Mouse (Mus musculus) heart, embryonic 13.5 days (tissue): ENCODE measurements around the gene Poc1a. TPM values are rescaled to one million over a fixed set of nuclear protein-coding genes. Genes with fewer than 3 reads are reported as not detected.

Source experiments
- ATAC-seq: fragments of 200-750 bp; cut with Nextera tagmentation; 2 replicates; pipeline ENCODE4 v1.8.0; 2017; ENCODE audit warnings: moderate TSS enrichment; ENCODE audit not compliant: insufficient number of reproducible peaks, low FRiP score, low TSS enrichment; ENCODE audit errors: extremely low read depth
- H3K27ac ChIP-seq: fragments of 300-500 bp; sonication (generic); replicated peaks from 2 replicates; pipeline ENCODE4 v1.5.1; 2015; ENCODE audit warnings: moderate library complexity, mild to moderate bottlenecking, inconsistent platforms
- H3K27me3 ChIP-seq: fragments of 300-500 bp; sonication (generic); replicated peaks from 2 replicates; pipeline ENCODE4 v1.6.1; 2015; ENCODE audit warnings: mild to moderate bottlenecking, inconsistent platforms
- H3K36me3 ChIP-seq: fragments of 300-500 bp; sonication (generic); 2 replicates; pipeline ENCODE4 v1.6.1; 2015; ENCODE audit warnings: mild to moderate bottlenecking, inconsistent platforms
- H3K4me1 ChIP-seq: fragments of 300-500 bp; sonication (generic); 2 replicates; pipeline ENCODE4 v1.6.1; 2015; ENCODE audit warnings: inconsistent platforms
- H3K4me2 ChIP-seq: fragments of 300-500 bp; sonication (generic); 2 replicates; pipeline ENCODE4 v1.6.1; 2015; ENCODE audit warnings: inconsistent platforms, mild to moderate bottlenecking, moderate library complexity
- H3K4me3 ChIP-seq: fragments of 300-500 bp; sonication (generic); 2 replicates; pipeline ENCODE4 v1.5.1; 2015; ENCODE audit warnings: moderate library complexity, mild to moderate bottlenecking, inconsistent platforms
- H3K9ac ChIP-seq: fragments of 300-500 bp; sonication (generic); 2 replicates; pipeline ENCODE4 v1.6.1; 2015; ENCODE audit warnings: inconsistent platforms, mild to moderate bottlenecking, moderate library complexity
- H3K9me3 ChIP-seq: fragments of 300-500 bp; sonication (generic); 2 replicates; pipeline ENCODE4 v1.6.1; 2016; ENCODE audit warnings: inconsistent platforms
- WGBS: fragments of 180-500 bp; shearing (Covaris S2); methylation state at CpG from one replicate; pipeline ENCODE4 v1.1.7; 2015; ENCODE audit warnings: mixed read lengths; 5-methylcytosine and 5-hydroxymethylcytosine counted together
- polyA plus RNA-seq: library from polyadenylated mRNA; unstranded; fragments of >200 nt; fragmentation: Nextera tagmentation; extraction: Ambion mirVana; gene quantifications from 2 replicates; pipeline ENCODE4 v1.2.1, GENCODE M21; 2015

Poc1a gene
- polyA plus RNA-seq, 1 experiment from 2014 or later, result 26.4 TPM

DNA sequence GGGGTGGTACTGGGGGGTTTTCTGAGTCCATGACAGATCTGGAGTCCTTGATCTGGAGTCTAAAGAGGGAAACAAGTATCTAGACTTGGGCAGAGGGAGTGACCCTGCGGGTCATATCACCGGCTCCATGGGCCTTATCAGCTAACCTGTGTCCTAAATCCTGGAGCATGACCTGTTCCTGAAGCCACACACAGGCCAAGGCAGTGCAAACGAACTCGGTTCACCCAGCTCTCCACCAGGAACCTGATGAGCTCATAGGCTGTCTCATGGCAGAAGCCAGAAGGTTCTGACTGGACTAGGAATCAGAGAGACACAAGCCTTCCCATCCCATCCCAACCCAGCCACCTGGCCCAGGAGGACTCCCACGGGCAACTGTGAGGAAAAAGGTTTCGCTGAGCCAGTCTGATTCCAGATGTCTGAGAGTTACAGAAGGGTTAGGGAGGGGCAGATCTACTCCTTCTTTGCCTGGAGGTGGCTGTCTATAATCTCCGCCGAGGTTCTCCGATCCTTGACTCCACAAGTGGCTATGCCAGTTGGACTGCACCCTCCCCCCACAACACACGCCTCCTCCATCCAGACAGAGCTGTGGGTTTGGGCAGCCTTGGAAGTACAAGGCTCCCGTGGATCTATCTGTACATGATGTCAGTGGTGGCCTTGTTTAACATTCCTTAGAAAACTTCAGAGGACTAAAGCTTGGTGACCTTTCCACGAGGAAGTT lies 15.3 kb upstream of the Poc1a start:
- no peaks in the 10 kb centered on the region for H3K36me3 ChIP-seq
- no peak overlapping the region for H3K9ac ChIP-seq
- H3K27ac ChIP-seq, result no peak overlapping the region
- ATAC-seq, result no peak
- no peak overlapping the region for H3K4me2 ChIP-seq
- H3K4me3 ChIP-seq, result no peak overlapping the region
- peaks cover 15% of the 10 kb centered on the region for H3K4me1 ChIP-seq
- WGBS, result 66% methylated on average over 12 of the region's 12 CpGs
- no peaks in the 10 kb centered on the region for H3K9me3 ChIP-seq
- no peaks in the 10 kb centered on the region for H3K27me3 ChIP-seq

DNA sequence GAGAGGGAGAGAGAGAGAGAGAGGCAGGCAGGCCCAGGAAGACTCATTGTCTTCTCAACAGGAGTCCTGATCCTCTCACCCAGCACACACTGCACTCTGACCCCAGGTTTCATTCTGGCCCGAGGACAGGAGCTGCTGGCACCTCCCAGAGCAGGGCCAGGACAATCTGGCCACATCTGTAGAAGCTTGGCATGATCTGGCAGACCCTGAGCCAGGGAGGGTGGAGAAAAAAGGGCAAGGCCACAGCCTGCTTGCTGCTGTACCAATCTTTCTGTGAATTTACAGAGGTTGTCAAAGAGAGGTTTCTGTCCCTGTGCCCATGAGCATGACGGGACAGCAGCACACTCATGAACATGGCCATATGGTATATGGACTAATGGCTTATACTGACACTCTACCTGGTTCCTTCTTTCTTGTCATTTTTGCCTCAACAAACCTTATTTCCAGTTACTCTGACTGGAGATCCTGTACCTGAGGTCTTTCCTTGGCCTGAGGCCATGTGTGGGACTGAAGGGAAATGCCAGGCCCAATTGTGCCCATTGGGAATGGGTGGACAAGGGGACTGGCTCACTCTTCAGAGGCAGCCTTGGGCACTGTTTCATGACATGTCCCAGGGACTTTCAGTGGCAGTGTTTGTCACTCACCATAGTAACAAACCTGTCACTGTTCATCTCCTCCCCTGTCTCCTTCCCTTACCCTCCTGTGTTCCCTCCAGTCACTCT lies 13.8 kb upstream of the Poc1a start:
- no peak for ATAC-seq
- no peak overlapping the region for H3K4me2 ChIP-seq
- no peaks in the 10 kb centered on the region for H3K27me3 ChIP-seq
- peaks cover 15% of the 10 kb centered on the region for H3K4me1 ChIP-seq
- no peak overlapping the region for H3K27ac ChIP-seq
- no peaks in the 10 kb centered on the region for H3K9me3 ChIP-seq
- 52% methylated on average over 2 of the region's 2 CpGs for WGBS
- H3K36me3 ChIP-seq, result no peaks in the 10 kb centered on the region
- no peak overlapping the region for H3K4me3 ChIP-seq
- H3K9ac ChIP-seq, result no peak overlapping the region

DNA sequence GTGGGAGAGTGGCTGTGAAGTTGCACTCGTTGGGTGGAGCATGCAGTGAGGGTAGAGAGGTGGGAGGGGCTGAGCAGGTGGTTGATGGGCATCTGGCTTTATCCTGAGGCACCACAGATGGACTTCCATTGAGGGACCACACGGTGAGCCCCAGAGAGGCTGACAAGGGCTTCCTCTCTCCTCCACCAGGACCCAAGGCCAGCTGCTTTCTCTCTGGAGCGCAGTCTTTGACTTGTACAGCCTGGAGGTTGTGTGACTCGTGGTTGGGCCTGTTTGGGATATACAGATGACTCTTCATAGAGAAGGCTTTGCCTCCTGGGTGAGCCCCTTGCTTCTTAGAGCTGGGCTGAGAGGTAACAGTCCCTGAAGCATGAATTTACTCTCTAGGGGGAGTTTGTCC lies 12.4 kb upstream of the Poc1a start:
- no peak overlapping the region for H3K9ac ChIP-seq
- no peak overlapping the region for H3K4me3 ChIP-seq
- H3K9me3 ChIP-seq, result no peaks in the 10 kb centered on the region
- 39% methylated on average over 4 of the region's 4 CpGs for WGBS
- H3K27me3 ChIP-seq, result no peaks in the 10 kb centered on the region
- no peaks in the 10 kb centered on the region for H3K36me3 ChIP-seq
- H3K4me1 ChIP-seq, result peaks cover 15% of the 10 kb centered on the region
- no peak for ATAC-seq
- no peak overlapping the region for H3K4me2 ChIP-seq
- no peak overlapping the region for H3K27ac ChIP-seq

DNA sequence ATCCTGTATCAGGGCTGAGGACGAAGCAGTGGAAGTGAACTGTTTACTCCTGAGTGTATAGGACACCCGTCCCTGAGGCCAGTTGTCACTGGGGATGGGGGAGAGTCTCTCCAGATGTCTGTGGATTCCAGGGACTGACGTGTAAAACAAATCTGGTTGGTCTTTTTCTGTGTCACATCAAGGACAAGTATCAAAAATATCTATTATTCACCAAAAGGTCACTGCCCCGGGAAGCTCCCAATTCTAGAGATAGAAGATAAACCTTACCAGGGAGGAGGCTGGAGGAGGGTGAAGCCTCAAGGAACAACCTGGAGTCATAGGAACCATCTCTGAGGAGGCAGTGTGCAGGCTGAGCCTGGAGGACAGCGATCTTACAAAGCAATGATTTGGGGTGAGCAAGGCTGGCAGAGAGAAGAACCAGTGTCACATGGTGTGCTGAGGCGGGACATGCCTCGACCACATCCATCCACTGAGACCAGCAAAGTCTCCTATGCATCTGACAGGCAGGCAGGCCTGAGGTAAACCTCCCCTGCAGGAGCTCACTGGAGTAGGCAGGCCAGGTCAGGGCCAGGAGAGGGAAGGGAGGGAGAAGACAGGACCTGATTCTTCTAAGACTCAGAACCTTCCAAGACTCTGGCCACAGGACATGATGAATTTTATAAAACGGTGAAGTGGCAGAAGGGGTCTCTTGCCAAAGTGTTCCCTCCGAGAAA lies 11.6 kb upstream of the Poc1a start:
- 60% methylated on average over 9 of the region's 9 CpGs for WGBS
- H3K4me2 ChIP-seq, result no peak overlapping the region
- no peak for ATAC-seq
- no peaks in the 10 kb centered on the region for H3K9me3 ChIP-seq
- no peak overlapping the region for H3K9ac ChIP-seq
- no peak overlapping the region for H3K4me3 ChIP-seq
- peaks cover 15% of the 10 kb centered on the region for H3K4me1 ChIP-seq
- H3K27me3 ChIP-seq, result no peaks in the 10 kb centered on the region
- no peaks in the 10 kb centered on the region for H3K36me3 ChIP-seq
- no peak overlapping the region for H3K27ac ChIP-seq

DNA sequence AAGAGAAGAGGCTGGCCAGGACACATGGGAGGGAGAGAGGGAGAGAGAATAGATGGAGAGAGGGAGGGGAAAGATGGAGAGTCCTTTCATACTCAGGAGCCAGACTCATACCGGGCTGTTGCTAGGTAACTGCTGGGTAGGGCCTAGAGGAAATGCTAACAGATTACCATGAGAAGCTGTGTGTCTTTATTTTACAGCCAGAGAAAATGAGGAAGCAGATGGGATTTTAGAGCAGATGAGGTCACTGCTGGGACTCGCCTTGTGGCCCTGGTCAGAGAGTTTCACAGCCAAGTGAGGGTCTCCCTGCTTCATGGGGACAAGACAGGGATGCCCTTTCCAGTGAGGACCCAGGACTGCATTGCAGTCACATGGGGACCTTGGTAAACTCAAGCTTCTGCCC lies 11.0 kb upstream of the Poc1a start:
- H3K9ac ChIP-seq, result no peak overlapping the region
- H3K9me3 ChIP-seq, result no peaks in the 10 kb centered on the region

DNA sequence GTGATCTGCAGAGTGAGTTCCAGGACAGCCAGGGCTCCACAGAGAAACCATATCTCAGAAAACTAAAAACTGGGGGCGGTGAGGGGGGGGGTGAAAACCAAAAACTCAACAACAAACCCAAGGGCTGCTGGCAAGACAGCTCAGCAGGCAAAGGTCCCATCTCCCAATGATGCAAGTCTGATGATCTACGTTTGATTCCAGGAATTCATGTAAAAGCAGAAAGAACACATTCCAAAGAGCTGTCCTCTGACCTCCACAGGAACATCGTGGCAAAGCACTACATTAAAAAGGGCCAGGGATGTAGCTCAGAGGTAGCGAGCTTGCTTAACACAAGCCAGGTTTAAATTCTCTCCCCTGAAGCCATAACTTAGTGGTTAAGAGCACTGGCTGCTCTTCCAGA lies 10.2 kb upstream of the Poc1a start:
- Histone ChIP-seq H3K4me3 (no peak overlapping the region), H3K9ac (no peak overlapping the region), H3K27me3 (no peaks in the 10 kb centered on the region), H3K4me2 (no peak overlapping the region), H3K36me3 (no peaks in the 10 kb centered on the region), H3K27ac (no peak overlapping the region), H3K9me3 (no peaks in the 10 kb centered on the region), H3K4me1 (peaks cover 15% of the 10 kb centered on the region)
- WGBS, result 62% methylated on average over 4 of the region's 4 CpGs
- no peak for ATAC-seq

More for the DNA sequence above, 11.0 kb upstream of the Poc1a start:
- 36% methylated on average over 2 of the region's 2 CpGs for WGBS
- Histone ChIP-seq H3K27ac (no peak overlapping the region), H3K4me2 (no peak overlapping the region), H3K36me3 (no peaks in the 10 kb centered on the region), H3K4me3 (no peak overlapping the region), H3K4me1 (peaks cover 15% of the 10 kb centered on the region), H3K27me3 (no peaks in the 10 kb centered on the region)
- no peak for ATAC-seq

DNA sequence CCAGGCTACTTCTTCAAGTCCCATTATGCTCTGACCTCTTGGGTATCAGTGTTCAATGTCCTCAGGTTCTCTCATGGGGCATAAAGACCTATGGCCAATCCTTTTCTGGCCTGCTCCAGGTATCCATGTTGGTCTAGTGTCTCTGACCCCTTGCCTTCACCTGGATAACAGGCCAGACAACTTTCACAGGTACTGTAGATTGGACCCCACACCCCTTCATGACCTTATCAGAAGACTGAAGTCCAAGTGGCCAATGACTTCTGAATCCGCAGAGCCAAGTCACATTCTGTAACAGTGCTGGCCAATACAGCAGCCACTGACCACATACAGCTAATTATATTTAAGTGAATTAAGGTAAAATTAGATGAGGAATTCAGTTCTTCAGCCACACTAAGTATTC lies 8.6 kb upstream of the Poc1a start:
- no peak overlapping the region for H3K4me2 ChIP-seq
- ATAC-seq, result no peak
- peaks cover 15% of the 10 kb centered on the region for H3K4me1 ChIP-seq
- no peaks in the 10 kb centered on the region for H3K36me3 ChIP-seq
- H3K27me3 ChIP-seq, result no peaks in the 10 kb centered on the region
- H3K9me3 ChIP-seq, result no peaks in the 10 kb centered on the region
- no peak overlapping the region for H3K9ac ChIP-seq
- WGBS, result 91% methylated on average over 1 of the region's 1 CpGs
- H3K27ac ChIP-seq, result no peak overlapping the region
- H3K4me3 ChIP-seq, result no peak overlapping the region

DNA sequence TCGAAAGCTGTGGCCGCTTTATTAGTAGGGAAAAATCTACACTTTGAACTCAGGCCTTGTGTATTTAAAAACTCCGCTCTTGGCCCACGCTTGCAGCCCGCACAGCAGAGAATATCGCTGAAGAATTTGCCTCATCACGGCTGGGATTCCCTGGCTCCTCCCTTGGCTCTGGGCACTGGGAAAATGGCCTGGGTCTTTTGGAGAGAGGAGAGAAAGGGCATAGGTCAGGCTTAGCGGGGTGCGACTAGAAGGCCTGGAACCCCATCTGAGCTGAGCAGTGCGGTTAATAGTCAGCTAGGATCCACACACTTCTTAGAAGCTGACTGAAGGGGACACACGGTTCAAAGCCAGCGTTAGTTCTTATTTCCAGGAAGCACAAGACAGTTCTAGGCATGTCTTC lies 7.6 kb upstream of the Poc1a start:
- H3K4me1 ChIP-seq, result peaks cover 15% of the 10 kb centered on the region
- H3K27ac ChIP-seq, result no peak overlapping the region
- 85% methylated on average over 12 of the region's 12 CpGs for WGBS
- H3K4me3 ChIP-seq, result no peak overlapping the region
- no peaks in the 10 kb centered on the region for H3K27me3 ChIP-seq
- H3K9me3 ChIP-seq, result no peaks in the 10 kb centered on the region
- H3K4me2 ChIP-seq, result no peak overlapping the region
- no peak overlapping the region for H3K9ac ChIP-seq
- H3K36me3 ChIP-seq, result no peaks in the 10 kb centered on the region
- ATAC-seq, result no peak

DNA sequence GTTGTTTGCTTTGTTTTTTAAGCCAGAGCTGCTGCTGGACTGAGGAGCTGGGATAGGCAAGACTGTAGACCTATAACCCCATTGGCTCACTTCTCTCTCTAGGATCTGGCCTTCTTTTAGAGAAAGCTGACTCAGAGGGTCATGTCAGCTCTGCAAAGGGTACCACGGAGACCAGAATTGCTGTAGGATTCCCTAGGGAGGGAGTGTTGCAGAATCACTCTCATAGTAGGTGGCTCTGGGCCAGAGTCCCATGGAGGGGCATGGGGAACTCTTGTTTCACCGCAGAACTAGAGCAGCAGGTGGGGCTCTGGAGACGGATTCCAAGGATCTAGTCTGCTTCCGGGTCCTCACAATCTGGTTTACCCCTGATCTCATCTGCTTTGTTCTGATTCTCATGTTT lies 7.1 kb upstream of the Poc1a start:
- H3K4me3 ChIP-seq, result no peak overlapping the region
- no peak overlapping the region for H3K4me2 ChIP-seq
- H3K4me1 ChIP-seq, result peaks cover 9% of the 10 kb centered on the region
- H3K36me3 ChIP-seq, result no peaks in the 10 kb centered on the region
- no peak overlapping the region for H3K27ac ChIP-seq
- H3K9ac ChIP-seq, result no peak overlapping the region
- 52% methylated on average over 4 of the region's 4 CpGs for WGBS
- no peak for ATAC-seq
- no peaks in the 10 kb centered on the region for H3K27me3 ChIP-seq
- H3K9me3 ChIP-seq, result no peaks in the 10 kb centered on the region

DNA sequence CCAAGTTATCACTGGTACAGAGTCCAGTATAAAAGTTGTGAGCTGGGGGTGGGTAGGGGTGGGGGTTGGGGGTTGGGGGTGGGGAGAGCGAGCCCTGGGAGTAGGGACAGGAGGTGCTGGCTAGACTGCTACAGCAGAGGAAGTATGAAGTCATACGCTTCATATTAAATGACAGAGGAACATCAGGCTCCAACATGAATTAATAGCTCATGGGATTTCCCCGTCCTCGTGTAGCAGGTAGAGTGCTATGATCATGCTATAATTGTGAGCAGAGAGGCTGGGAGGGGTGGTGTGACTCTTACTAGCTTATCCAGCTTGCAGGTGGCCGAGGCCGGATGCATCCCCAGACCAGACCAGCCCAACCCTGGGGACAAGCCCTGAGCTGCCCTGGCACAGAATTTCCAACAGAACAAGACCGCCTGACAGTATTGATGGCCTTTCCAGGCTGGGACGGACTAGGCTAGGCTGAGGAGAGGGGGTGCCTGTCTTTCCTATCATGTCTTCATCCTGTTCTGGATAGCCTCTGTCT lies 6.1 kb upstream of the Poc1a start:
- peak; percentile 28; the same call in 1 of the 2 replicates for ATAC-seq

DNA sequence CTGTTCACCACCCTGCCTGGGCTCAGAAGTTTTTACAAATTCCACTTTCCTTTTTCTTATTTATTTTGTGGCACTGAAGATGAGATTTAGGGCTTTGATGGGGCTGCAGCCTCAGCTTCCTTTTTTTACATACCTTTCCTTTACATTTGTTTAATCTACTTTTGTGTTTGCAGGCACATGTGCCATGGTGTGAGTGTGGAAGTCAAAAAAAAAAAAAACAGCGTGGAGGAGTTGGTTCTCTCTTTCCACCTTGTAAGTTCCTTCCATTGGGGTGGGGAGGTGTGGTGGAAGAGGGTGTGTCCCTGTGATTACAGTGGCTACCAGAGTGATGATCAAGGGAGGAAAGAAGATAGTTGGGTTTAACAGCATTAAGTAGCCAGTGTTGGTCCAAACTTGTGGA lies 5.1 kb upstream of the Poc1a start:
- Histone ChIP-seq H3K9me3 (no peaks in the 10 kb centered on the region), H3K9ac (no peak overlapping the region), H3K4me3 (no peak overlapping the region), H3K36me3 (no peaks in the 10 kb centered on the region), H3K27ac (no peak overlapping the region), H3K27me3 (no peaks in the 10 kb centered on the region), H3K4me2 (no peak overlapping the region), H3K4me1 (peaks cover 5% of the 10 kb centered on the region)
- WGBS, result 56% methylated on average over 1 of the region's 1 CpGs
- ATAC-seq, result no peak

More for the DNA sequence above, 6.1 kb upstream of the Poc1a start:
- Histone ChIP-seq H3K4me1 (peaks cover 4% of the 10 kb centered on the region; the same call in 1 of the 2 replicates), H3K27ac (no peak overlapping the region), H3K9me3 (no peaks in the 10 kb centered on the region), H3K4me2 (no peak overlapping the region), H3K4me3 (no peak overlapping the region), H3K27me3 (no peaks in the 10 kb centered on the region), H3K9ac (no peak overlapping the region), H3K36me3 (no peaks in the 10 kb centered on the region)
- 72% methylated on average over 8 of the region's 8 CpGs for WGBS
